Mouse (Mus musculus) brain, embryonic 14.5 days (tissue): ENCODE measurements around the gene Hoxd8. TPM values are rescaled to one million over a fixed set of nuclear protein-coding genes. Genes with fewer than 3 reads are reported as not detected.

Experiments used
- DNase-seq: peaks from one replicate; pipeline ENCODE4 v3.0.0-alpha.2; 2011; ENCODE audit warnings: low read depth
- CTCF ChIP-seq: fragments of 200-500 bp; IDR thresholded peaks from 2 replicates; pipeline ENCODE4 v1.5.1; 2012; ENCODE audit warnings: inconsistent platforms, mild to moderate bottlenecking, moderate library complexity, borderline replicate concordance; ENCODE audit not compliant: insufficient read depth, insufficient read length; ENCODE audit errors: extremely low read depth
- POLR2A ChIP-seq: fragments of 200-500 bp; IDR thresholded peaks from 2 replicates; pipeline ENCODE4 v1.6.1; 2012; ENCODE audit warnings: mild to moderate bottlenecking, inconsistent platforms, borderline replicate concordance; ENCODE audit not compliant: poor library complexity, insufficient read depth, insufficient read length, severe bottlenecking; ENCODE audit errors: extremely low read depth
- polyA plus RNA-seq: library from polyadenylated mRNA; depleted of rRNA; stranded (reverse); fragments of >200 nt; gene quantifications from 2 replicates; pipeline ENCODE4 v1.2.3, GENCODE M21; 2012

Hoxd8 gene
- polyA plus RNA-seq, 1 experiment = 1.6 TPM

DNA sequence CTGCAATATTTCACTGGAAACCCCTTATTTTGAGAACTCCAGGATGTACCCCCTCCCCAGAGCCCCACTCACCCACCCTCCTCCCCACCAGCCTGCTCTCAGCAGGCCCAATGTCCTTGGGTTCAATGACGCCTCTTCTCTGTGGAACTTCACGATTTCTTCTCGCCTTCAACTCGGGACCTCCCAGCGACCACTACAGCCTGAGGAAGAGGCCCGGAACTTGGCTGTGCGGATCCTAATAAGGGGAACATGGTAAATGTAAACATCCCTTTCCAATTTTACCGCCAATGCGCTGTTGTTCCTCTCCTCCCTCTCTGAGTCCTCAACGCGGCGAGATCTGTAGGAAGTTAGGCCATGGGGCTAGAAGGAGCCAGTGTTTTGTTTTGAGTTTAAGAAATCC lies 20.3 kb upstream of the Hoxd8 start:
- DNase-seq = no peak
- TF ChIP-seq CTCF = no peak
- no peak for TF ChIP-seq POLR2A

DNA sequence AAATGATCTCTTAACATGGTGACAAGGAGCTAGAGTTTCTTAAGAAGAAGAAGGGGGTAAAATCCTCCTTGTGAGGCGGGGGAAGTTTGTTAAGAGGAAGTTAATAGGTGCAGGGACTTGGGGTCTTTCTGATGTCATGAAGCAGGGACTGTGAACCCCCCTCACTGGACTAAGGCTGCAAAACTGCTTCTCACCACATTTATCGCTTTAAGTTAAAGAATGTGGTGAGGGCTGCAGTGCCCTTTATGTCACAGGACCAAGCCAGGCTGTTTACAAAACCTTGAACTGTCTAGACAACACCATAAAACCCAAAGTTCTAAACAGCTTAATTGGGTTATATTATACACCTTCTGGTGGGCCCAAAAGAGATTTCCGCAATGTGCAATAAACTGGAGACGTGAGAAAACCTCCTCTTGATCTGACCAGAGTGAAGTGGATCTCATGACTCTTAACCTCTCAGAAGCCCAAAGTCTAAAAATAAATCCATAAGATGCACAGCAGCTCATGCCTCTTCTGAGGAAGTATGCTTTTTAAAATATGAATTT lies 19.3 kb upstream of the Hoxd8 start:
- no peak for DNase-seq
- no peak for TF ChIP-seq CTCF
- TF ChIP-seq POLR2A = no peak

DNA sequence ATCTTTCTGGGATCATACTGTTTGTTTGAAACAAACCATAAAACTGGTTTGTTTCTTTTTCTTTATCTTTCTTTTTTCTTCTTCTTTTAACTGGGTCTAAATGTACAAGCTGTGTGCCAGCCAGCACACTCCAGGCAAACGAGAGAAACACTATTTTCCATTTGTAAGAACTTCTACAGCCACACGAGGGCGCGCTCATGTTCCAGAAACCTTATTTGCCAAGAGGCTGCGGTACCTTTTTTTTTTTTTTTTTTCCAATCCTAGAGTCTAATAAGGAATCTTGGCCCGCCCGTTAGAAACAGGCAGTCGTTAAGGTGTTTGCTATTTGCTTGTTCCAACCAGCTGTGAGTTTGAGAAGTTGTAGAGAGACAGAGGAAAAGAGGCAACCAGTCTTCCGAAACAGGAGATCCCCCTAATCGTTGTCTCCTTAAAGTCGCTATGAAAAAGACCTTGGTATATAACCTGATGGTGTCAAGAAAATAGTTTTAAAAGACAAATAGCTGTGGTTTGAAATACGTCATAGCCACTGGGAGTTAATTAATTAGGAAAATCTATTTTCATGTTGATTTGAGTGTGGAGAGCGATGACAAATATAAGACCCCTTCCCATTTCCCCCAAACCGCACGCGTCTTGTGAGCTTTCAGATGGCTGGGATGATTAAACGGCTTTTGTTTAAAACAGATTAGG lies 18.0 kb upstream of the Hoxd8 start:
- DNase-seq = peak; percentile 93
- peak; percentile 67; the same call in 1 of the 2 replicates for TF ChIP-seq CTCF
- no peak for TF ChIP-seq POLR2A

DNA sequence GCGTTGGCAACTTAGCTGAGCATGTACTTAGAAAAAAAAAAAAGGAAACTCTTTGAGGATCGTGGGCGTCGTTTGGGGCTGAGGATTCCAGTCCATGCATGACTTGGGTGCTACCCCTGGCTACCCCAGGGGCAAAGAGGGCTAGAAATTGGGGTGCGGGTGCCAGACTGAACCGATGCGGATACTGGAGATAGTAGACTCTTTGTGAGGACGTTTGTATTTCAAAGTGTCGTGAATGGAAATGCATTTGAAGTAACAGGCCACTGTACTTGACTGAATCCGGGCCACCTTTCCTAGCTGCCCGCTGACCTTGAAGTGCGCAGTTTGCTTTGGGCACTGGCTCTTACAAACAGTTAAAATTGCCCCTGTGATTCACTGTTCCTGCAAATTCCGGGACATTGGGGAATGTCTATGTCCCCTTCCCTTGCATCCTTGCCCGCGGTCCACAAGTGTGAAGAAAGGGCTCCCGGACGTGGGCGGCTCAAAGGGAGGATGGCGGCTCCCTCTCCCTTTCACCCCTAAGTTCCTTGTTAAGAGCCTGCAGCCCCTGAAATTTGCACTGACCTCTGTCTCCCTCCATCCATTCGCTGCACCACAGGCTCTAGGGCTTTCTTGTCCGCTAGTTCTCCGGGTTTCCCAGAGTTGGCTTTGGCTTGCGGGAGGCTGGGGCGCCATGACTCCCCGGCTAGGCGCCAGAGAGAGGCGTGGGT lies 17.3 kb upstream of the Hoxd8 start:
- no peak for DNase-seq
- TF ChIP-seq POLR2A (no peak), CTCF (no peak)

DNA sequence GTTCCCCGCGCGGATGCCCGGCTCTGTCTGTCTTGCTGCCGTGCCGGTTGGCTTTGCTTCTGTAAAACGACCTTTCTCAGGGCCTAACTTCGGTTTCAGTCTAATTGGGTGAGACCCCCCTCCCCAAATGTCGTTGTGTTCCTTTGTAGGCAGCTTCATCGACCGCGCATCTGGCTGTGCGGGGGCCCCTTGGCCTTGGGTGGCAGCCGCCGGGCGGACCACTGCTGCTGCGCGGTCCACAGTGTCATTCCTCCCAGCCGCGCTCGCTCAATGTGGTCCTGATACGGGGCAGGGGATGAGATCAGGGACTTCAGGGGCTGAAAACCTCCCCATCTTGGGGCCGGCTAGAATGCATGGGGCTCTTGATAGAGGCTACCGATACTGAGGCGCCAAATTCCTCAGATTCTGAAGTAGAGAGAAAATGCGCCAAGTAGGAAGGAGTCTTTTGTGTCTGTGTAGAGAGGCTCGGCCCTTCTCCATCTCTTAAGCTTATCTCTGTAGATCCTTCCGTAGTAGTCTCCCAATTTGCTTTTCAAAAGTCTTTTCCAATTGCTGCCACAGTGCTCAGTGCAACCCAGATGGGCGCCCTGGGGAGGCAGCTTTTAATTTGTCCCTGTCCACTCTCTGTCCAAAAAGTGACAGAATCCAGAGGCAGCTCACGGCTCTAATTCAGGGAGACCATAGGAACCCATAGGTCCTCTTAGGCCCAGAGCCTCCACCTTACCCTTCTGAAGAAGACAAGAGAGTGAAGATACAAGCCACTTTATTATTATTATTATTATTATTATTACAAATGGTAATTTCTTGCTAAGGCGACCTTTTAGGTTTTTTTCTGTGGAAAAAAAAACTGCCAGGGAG lies 16.5 kb upstream of the Hoxd8 start:
- no peak for DNase-seq

DNA sequence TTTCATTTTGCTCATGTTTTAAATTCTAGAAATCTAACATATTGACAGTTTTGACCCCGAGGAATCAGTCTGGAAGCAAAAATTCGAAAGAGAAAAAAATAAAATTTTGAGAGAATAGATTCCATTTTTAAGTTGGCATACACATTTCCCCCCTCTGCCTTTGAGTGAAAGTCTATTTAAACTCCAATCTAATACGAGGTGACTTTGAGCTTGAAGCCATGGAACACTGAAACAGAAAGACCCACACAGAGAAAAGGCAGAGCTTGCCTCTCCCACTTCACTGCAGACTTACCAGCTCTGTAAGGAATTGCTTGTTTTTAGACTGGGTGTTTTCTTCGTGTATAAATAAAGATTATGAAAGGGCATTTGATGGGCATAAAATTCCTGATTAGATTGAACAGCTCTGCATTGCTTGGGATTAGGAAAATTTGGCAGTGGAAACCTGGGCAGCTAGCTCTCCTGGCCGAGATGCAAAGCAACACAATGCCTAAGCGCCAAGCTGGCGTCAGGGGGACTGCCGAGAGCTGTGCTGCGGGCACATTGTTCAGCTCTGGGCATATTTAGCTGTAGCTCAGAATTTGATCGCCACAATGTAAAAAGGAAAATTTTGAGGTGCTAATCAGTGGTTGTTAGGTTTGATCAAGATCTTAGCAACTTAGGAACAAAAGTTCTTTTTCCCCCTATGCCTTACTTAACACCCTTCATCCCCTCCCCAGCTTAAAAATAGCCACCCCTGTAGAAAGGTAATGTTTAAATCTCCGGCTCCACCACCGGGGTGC lies 15.4 kb upstream of the Hoxd8 start:
- TF ChIP-seq CTCF (no peak), POLR2A (no peak)

More for the DNA sequence above, 16.5 kb upstream of the Hoxd8 start:
- no peak for TF ChIP-seq POLR2A
- no peak for TF ChIP-seq CTCF

DNA sequence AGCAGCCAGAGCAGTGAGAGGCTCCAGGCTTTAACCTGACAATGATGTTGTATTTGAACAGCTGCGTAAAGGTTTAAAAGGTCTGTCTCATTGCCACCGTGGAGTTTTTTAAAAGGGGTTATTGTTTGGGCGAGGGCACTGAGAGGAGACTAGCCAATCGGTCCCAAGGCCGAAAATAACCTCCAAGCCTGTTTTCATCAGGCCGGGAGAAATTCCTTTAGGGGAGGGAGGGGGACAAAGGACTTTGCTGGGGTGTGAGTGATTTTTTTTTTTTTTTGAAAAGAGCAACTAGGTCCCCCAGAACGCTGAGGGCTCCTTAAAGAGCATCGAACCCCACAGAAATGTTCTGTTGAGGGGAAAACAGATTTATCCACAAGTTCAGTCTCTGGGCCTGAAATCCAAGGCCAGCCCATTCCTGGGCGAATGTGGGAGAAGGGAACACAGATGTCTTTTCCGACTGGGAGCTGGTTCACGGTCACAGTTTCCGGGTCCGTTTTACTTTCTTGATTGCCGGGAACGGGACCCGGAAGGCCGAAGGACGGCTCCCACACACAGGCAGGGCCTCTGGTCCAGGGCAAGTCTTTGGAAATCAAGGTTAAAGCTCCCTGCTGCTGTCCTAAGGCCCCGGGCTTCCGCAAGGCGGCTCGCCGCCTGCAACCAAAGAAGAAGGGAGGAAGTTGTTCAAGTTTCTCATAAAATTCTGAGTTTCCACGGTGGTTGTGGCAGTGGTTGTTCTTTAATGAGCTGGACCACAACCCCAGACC lies 14.7 kb upstream of the Hoxd8 start:
- no peak for DNase-seq
- TF ChIP-seq CTCF (no peak), POLR2A (no peak)

More for the DNA sequence above, 15.4 kb upstream of the Hoxd8 start:
- no peak for DNase-seq

DNA sequence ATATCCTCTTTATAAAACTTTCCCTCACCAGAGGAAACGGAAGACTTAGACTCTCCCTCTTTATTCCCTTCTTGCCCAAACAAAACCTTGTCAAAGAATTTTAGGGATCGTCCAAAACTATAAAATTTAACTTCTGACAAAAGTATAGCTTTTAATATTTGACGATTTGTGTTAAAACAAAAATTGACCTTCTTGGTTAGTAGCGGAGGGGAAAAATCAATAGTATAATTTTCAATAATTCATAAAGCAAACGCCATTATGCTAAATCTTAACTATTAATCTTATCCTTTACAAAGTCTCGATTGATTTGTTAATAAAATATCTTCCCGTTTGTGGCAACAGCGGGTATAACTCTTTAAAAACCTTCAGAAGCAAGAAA lies 14.1 kb upstream of the Hoxd8 start:
- DNase-seq = no peak
- TF ChIP-seq POLR2A (no peak), CTCF (no peak)

DNA sequence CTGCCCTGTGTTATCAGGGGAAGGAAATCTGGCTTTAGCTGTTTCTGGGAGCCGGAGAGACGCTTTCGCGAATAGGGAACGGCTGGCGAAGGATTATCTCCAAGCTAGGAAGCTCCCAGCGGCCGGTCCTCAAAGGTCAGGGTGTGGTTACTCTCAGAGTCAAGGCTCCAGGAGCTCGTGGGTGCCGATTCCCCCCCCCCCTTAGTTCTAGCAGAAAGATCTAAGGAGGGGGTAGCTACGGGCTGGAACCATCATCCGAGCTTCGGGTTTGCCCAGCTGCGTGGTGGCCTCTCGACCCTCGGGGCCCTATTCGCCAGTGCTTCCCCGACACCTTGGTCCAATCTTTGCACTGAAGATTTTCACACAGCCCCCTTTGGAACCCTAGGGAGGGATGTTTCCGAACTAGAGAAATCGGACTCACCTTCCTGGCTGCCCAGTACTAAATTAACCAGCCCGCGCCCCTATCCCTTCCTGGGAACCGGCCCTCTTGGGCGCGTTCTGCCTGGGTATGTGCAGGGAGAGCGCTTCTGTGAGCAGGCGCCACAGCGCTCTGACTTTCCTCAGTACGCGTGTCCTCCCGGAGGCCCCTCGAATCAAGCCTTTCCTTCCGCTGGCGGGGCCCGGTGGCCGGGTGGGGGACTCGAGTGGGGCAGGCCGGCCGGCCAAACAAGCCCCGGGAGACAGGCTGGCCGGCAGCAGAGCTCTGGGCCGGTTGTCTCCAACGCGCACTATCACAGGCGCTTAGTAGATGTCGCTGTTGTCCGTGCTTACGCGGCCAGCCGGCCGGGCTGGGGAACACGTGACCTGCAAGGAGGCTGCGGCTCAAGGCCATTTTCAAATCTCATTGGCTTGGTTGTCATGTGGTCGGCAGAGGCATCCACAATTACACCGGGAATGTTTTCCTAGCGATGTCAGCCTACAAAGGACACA lies 13.1 kb upstream of the Hoxd8 start, which contains the start of gene Hoxd10:
Gene Hoxd10 (plus strand): TSS at position 903 of the 930 bp plus-strand sequence.
- TF ChIP-seq POLR2A (no peak), CTCF (peak; percentile 46)
- DNase-seq = peak; percentile 77
